Mouse (Mus musculus): ENCODE results near the gene Crhr1. TPM values are rescaled to one million over a fixed set of nuclear protein-coding genes. Genes with fewer than 3 reads are reported as not detected.

Crhr1 gene
- total and polyA plus RNA-seq, 3 experiments, result not detected

DNA sequence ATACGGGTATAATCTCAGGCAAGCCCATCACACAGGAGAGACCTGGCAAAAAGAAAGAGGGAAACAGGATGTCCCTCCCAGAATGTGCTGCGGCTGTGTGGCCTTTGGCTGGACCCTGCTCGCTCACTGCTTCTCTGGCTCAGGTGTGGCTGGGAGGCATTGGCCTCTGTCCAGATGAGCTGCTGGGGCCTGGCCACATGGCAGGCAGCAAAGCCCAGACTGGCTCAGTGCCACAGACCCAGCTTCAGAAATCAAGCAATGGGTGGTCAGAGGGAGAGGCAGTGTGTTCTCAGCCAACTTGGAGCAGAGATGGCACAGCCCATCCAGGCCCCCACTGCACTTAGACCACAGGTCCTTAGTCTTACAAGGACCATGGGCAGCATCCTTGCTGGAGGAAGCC, 8.1 kb upstream of the Crhr1 start:
- no peaks in the 10 kb centered on the region for H3K79me2 ChIP-seq (replicated peaks; ENCODE audit: control insufficient read depth, insufficient read depth, low read length)
- no peaks in the 10 kb centered on the region; the same call in 1 of the 2 replicates for H3K27me3 ChIP-seq (ENCODE audit: control insufficient read depth, insufficient read depth, low read length)
- intact Hi-C loops (cut with DNase I), result no loop called here
- TF ChIP-seq POLR2A (IDR thresholded peaks at IDR 0.05; ENCODE audit: insufficient read depth, low read depth, low read length) (no peak), EP300 (IDR thresholded peaks at IDR 0.05; ENCODE audit: insufficient read depth, low read depth, low read length) (no peak), CTCF (IDR thresholded peaks at IDR 0.05) (no peak)
- H3K27ac ChIP-seq, result no peak overlapping the region
- 52% methylated on average over 3 of the region's 3 CpGs for WGBS
- H3K4me1 ChIP-seq (ENCODE audit: control insufficient read depth, insufficient read depth, low read length), result no peaks in the 10 kb centered on the region
- no peak for DNase-seq
- H3K36me3 ChIP-seq (ENCODE audit: control insufficient read depth, insufficient read depth, low read length), result no peaks in the 10 kb centered on the region
- no peak overlapping the region for H3K4me3 ChIP-seq
- no peak overlapping the region for H3K9ac ChIP-seq (ENCODE audit: low read depth, low read length)

GRCm38 (mm10) chr11:104129466-104129865, 3.2 kb upstream of the Crhr1 start:
- H3K4me3 ChIP-seq, result no peak overlapping the region
- H3K9ac ChIP-seq (ENCODE audit: low read depth, low read length), result no peak overlapping the region
- intact Hi-C loops (cut with DNase I), result no loop called here
- H3K27ac ChIP-seq, result no peak overlapping the region
- H3K79me2 ChIP-seq (replicated peaks; ENCODE audit: control insufficient read depth, insufficient read depth, low read length), result no peaks in the 10 kb centered on the region
- no peaks in the 10 kb centered on the region for H3K36me3 ChIP-seq (ENCODE audit: control insufficient read depth, insufficient read depth, low read length)
- no peaks in the 10 kb centered on the region for H3K4me1 ChIP-seq (ENCODE audit: control insufficient read depth, insufficient read depth, low read length)
- WGBS, result 81% methylated on average over 5 of the region's 5 CpGs
- TF ChIP-seq EP300 (IDR thresholded peaks at IDR 0.05; ENCODE audit: insufficient read depth, low read depth, low read length), result no peak
- no peak for TF ChIP-seq CTCF (IDR thresholded peaks at IDR 0.05)
- no peak for TF ChIP-seq POLR2A (IDR thresholded peaks at IDR 0.05; ENCODE audit: insufficient read depth, low read depth, low read length)
- DNase-seq, result no peak
- H3K27me3 ChIP-seq (ENCODE audit: control insufficient read depth, insufficient read depth, low read length), result peaks cover 16% of the 10 kb centered on the region

GRCm38 (mm10) chr11:104130721-104131647, 1.7 kb upstream of the Crhr1 start:
- peaks cover 17% of the 10 kb centered on the region for H3K27me3 ChIP-seq (ENCODE audit: control insufficient read depth, insufficient read depth, low read length)
- no peaks in the 10 kb centered on the region for H3K79me2 ChIP-seq (replicated peaks; ENCODE audit: control insufficient read depth, insufficient read depth, low read length)
- no peak overlapping the region for H3K9ac ChIP-seq (ENCODE audit: low read depth, low read length)
- H3K4me3 ChIP-seq, result no peak overlapping the region
- H3K36me3 ChIP-seq (ENCODE audit: control insufficient read depth, insufficient read depth, low read length), result no peaks in the 10 kb centered on the region
- TF ChIP-seq POLR2A (IDR thresholded peaks at IDR 0.05; ENCODE audit: insufficient read depth, low read depth, low read length), result no peak
- no peak for TF ChIP-seq EP300 (IDR thresholded peaks at IDR 0.05; ENCODE audit: insufficient read depth, low read depth, low read length)
- no peak for TF ChIP-seq CTCF (IDR thresholded peaks at IDR 0.05)
- 55% methylated on average over 15 of the region's 15 CpGs for WGBS
- intact Hi-C loops (cut with DNase I), result no loop called here
- no peaks in the 10 kb centered on the region for H3K4me1 ChIP-seq (ENCODE audit: control insufficient read depth, insufficient read depth, low read length)
- no peak overlapping the region for H3K27ac ChIP-seq
- no peak for DNase-seq

DNA sequence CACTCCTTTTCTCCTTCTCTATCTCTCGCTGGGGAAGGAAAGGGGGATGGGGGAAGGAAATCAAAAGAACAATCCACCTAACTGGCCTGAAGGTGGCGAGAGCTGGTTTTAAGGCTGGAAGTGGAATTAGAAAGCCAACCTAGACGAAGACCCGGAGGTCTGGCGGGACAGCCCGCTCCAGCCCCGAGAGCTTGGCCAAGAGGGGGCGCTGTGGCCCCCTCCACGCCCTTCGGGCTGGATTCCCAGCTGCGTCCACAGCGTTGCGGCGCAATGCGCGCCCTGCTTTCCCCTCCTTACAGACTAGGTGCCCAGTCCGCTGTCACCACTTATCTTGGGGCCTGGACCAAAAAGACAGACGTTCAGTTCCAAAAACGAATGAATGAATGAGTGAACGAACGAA, 899 bp upstream of the Crhr1 start:
- H3K27me3 ChIP-seq (ENCODE audit: control insufficient read depth, insufficient read depth, low read length), result peaks cover 17% of the 10 kb centered on the region
- H3K79me2 ChIP-seq (replicated peaks; ENCODE audit: control insufficient read depth, insufficient read depth, low read length), result no peaks in the 10 kb centered on the region
- H3K36me3 ChIP-seq (ENCODE audit: control insufficient read depth, insufficient read depth, low read length), result no peaks in the 10 kb centered on the region
- no peaks in the 10 kb centered on the region for H3K4me1 ChIP-seq (ENCODE audit: control insufficient read depth, insufficient read depth, low read length)
- WGBS, result 2% methylated on average over 21 of the region's 21 CpGs
- H3K4me3 ChIP-seq, result no peak overlapping the region
- TF ChIP-seq CTCF (IDR thresholded peaks at IDR 0.05) (peak; percentile 45), EP300 (IDR thresholded peaks at IDR 0.05; ENCODE audit: insufficient read depth, low read depth, low read length) (no peak)
- no peak for DNase-seq
- H3K9ac ChIP-seq (ENCODE audit: low read depth, low read length), result no peak overlapping the region
- intact Hi-C loops (cut with DNase I), result no loop called here
- no peak overlapping the region for H3K27ac ChIP-seq

- 2% methylated on average over 47 of the region's 47 CpGs for WGBS
- Histone ChIP-seq H3K4me3 (no peak overlapping the region), H3K36me3 (ENCODE audit: control insufficient read depth, insufficient read depth, low read length) (no peaks in the 10 kb centered on the region), H3K4me1 (ENCODE audit: control insufficient read depth, insufficient read depth, low read length) (no peaks in the 10 kb centered on the region), H3K9ac (ENCODE audit: low read depth, low read length) (no peak overlapping the region), H3K27ac (no peak overlapping the region), H3K27me3 (ENCODE audit: control insufficient read depth, insufficient read depth, low read length) (peaks cover 19% of the 10 kb centered on the region), H3K79me2 (replicated peaks; ENCODE audit: control insufficient read depth, insufficient read depth, low read length) (no peaks in the 10 kb centered on the region)
- no peak for DNase-seq
- intact Hi-C loops (cut with DNase I), result no loop called here
- TF ChIP-seq CTCF (IDR thresholded peaks at IDR 0.05) (no peak), POLR2A (IDR thresholded peaks at IDR 0.05; ENCODE audit: insufficient read depth, low read depth, low read length) (no peak), EP300 (IDR thresholded peaks at IDR 0.05; ENCODE audit: insufficient read depth, low read depth, low read length) (no peak)
Measured at GRCm38 (mm10) chr11:104133442-104133983, 858 bp downstream of the Crhr1 start.

GRCm38 (mm10) chr11:104138976-104139375, 6.3 kb downstream of the Crhr1 start:
- no peak for DNase-seq
- no peaks in the 10 kb centered on the region for H3K4me1 ChIP-seq (ENCODE audit: control insufficient read depth, insufficient read depth, low read length)
- no peaks in the 10 kb centered on the region for H3K36me3 ChIP-seq (ENCODE audit: control insufficient read depth, insufficient read depth, low read length)
- intact Hi-C loops (cut with DNase I), result no loop called here
- no peak for TF ChIP-seq EP300 (IDR thresholded peaks at IDR 0.05; ENCODE audit: insufficient read depth, low read depth, low read length)
- no peak for TF ChIP-seq POLR2A (IDR thresholded peaks at IDR 0.05; ENCODE audit: insufficient read depth, low read depth, low read length)
- TF ChIP-seq CTCF (IDR thresholded peaks at IDR 0.05), result no peak
- 66% methylated on average over 3 of the region's 3 CpGs for WGBS
- peaks cover 3% of the 10 kb centered on the region; the same call in 1 of the 2 replicates for H3K27me3 ChIP-seq (ENCODE audit: control insufficient read depth, insufficient read depth, low read length)
- H3K27ac ChIP-seq, result no peak overlapping the region
- H3K9ac ChIP-seq (ENCODE audit: low read depth, low read length), result no peak overlapping the region
- H3K79me2 ChIP-seq (replicated peaks; ENCODE audit: control insufficient read depth, insufficient read depth, low read length), result no peaks in the 10 kb centered on the region
- no peak overlapping the region for H3K4me3 ChIP-seq
